Mouse (Mus musculus) hindbrain, postnatal 0 days (tissue): ENCODE results near the gene Krt33a. TPM values are rescaled to one million over a fixed set of nuclear protein-coding genes. Genes with fewer than 3 reads are reported as not detected.

ENCODE experiments used
- ATAC-seq: fragments of 200-750 bp; cut with Nextera tagmentation; 2 replicates; pipeline ENCODE4 v1.8.0; 2017; ENCODE audit warnings: mild to moderate bottlenecking, moderate TSS enrichment, moderate library complexity
- DNase-seq: peaks from one replicate; pipeline ENCODE4 v3.0.0-alpha.2; 2015; ENCODE audit warnings: low spot score
- H3K27ac ChIP-seq: fragments of 300-500 bp; sonication (generic); 2 replicates; pipeline ENCODE4 v1.5.1; 2014; ENCODE audit warnings: mild to moderate bottlenecking
- H3K27me3 ChIP-seq: fragments of 300-500 bp; sonication (generic); 2 replicates; pipeline ENCODE4 v1.6.1; 2014; ENCODE audit warnings: low read length, mixed read lengths; ENCODE audit not compliant: insufficient read depth
- H3K36me3 ChIP-seq: fragments of 300-500 bp; sonication (generic); 2 replicates; pipeline ENCODE4 v1.6.1; 2014; ENCODE audit warnings: low read length, mixed read lengths; ENCODE audit not compliant: insufficient read depth
- H3K4me1 ChIP-seq: fragments of 300-500 bp; sonication (generic); 2 replicates; pipeline ENCODE4 v1.6.1; 2014; ENCODE audit warnings: antibody characterized with exemption, low read length, mixed read lengths; ENCODE audit not compliant: insufficient read depth
- H3K4me2 ChIP-seq: fragments of 300-500 bp; sonication (generic); 2 replicates; pipeline ENCODE4 v1.6.1; 2014; ENCODE audit warnings: low read depth, mild to moderate bottlenecking, low read length, moderate library complexity, mixed read lengths
- H3K4me3 ChIP-seq: fragments of 300-500 bp; sonication (generic); 2 replicates; pipeline ENCODE4 v1.5.1; 2014; ENCODE audit warnings: low read length
- H3K9ac ChIP-seq: fragments of 300-500 bp; sonication (generic); replicated peaks from 2 replicates; pipeline ENCODE4 v1.6.1; 2014; ENCODE audit warnings: mild to moderate bottlenecking, low read length, moderate library complexity, mixed read lengths
- H3K9me3 ChIP-seq: fragments of 300-500 bp; sonication (generic); 2 replicates; pipeline ENCODE4 v1.6.1; 2016; ENCODE audit warnings: low read length, mixed read lengths
- CTCF ChIP-seq: IDR thresholded peaks from 2 replicates; pipeline ENCODE4 v1.5.1; 2016; ENCODE audit warnings: antibody characterized with exemption, control low read depth, low read depth
- WGBS: fragments of 180-500 bp; shearing (Covaris S2); extraction: QIAGEN DNeasy Blood & Tissue Kit; methylation state at CpG from one replicate; pipeline ENCODE4 v1.1.7; 2014; 5-methylcytosine and 5-hydroxymethylcytosine counted together
- polyA plus RNA-seq: library from polyadenylated mRNA; unstranded; fragments of >200 nt; fragmentation: Nextera tagmentation; extraction: Ambion mirVana; gene quantifications from 2 replicates; pipeline ENCODE4 v1.2.1, GENCODE M21; 2015
- total RNA-seq: library from RNA; depleted of rRNA; stranded (reverse); fragments of >200 nt; gene quantifications from 2 replicates; pipeline ENCODE4 v1.2.3, GENCODE M21; 2014

Krt33a gene
- total and polyA plus RNA-seq, 2 experiments from 2014 or later: not detected

- Histone ChIP-seq H3K36me3 (no peaks in the 10 kb centered on the region), H3K9me3 (0 out of 2 replicates have a peak, but pooled peaks cover 1% of the 10 kb centered on the region), H3K27ac (no peak overlapping the region), H3K27me3 (no peaks in the 10 kb centered on the region), H3K4me2 (no peak overlapping the region), H3K9ac (no peak overlapping the region), H3K4me3 (no peak overlapping the region), H3K4me1 (no peaks in the 10 kb centered on the region)
- ATAC-seq (no peak), DNase-seq (no peak)
- 57% methylated on average over 3 of the region's 3 CpGs for WGBS
- peak; percentile 46 for TF ChIP-seq CTCF
Measured at GRCm38 (mm10) chr11:100006624-100007023, 9.4 kb downstream of the Krt33a start.

GRCm38 (mm10) chr11:100005905-100006304 is 10.1 kb downstream of the Krt33a start:
- H3K9ac ChIP-seq: no peak overlapping the region
- TF ChIP-seq CTCF: no peak
- H3K9me3 ChIP-seq: 0 out of 2 replicates have a peak, but pooled peaks cover 3% of the 10 kb centered on the region
- no peaks in the 10 kb centered on the region for H3K36me3 ChIP-seq
- H3K4me3 ChIP-seq: no peak overlapping the region
- DNase-seq (no peak), ATAC-seq (no peak)
- no peak overlapping the region for H3K27ac ChIP-seq
- no peak overlapping the region for H3K4me2 ChIP-seq
- no peaks in the 10 kb centered on the region for H3K4me1 ChIP-seq
- WGBS: 89% methylated on average over 8 of the region's 8 CpGs
- no peaks in the 10 kb centered on the region for H3K27me3 ChIP-seq

- H3K9me3 ChIP-seq: 0 out of 2 replicates have a peak, but pooled peaks cover 3% of the 10 kb centered on the region
- DNase-seq: peak; percentile 62
- no peak for ATAC-seq
- WGBS: 25% methylated on average over 6 of the region's 6 CpGs
- no peak overlapping the region for H3K27ac ChIP-seq
- peak; percentile 85 for TF ChIP-seq CTCF
- H3K9ac ChIP-seq: no peak overlapping the region
- no peaks in the 10 kb centered on the region for H3K27me3 ChIP-seq
- H3K4me1 ChIP-seq: no peaks in the 10 kb centered on the region
- H3K4me2 ChIP-seq: no peak overlapping the region
- no peaks in the 10 kb centered on the region for H3K36me3 ChIP-seq
- H3K4me3 ChIP-seq: no peak overlapping the region
Measured at GRCm38 (mm10) chr11:100004846-100005245, 11.2 kb downstream of the Krt33a start.

DNA sequence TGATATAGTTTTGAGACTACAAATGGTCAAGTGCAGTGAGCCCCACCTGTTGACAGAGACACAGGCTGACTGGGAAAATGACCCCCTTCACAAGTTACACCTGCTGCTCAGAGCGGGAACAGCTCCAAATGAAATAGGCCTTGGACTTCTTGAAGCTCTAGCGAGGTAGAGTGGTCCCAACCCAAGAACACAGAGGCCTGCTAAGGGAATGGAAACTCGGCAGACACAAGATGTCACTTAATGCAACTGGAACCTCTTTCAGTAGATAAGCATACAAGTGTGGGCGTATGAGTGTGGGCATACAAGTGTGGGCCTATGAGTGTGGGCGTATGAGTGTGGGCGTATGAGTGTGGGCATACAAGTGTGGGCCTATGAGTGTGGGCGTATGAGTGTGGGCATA is 16.9 kb downstream of the Krt33a start:
- TF ChIP-seq CTCF: no peak
- Histone ChIP-seq H3K27ac (no peak overlapping the region), H3K4me1 (no peaks in the 10 kb centered on the region), H3K36me3 (no peaks in the 10 kb centered on the region), H3K4me2 (no peak overlapping the region), H3K4me3 (no peak overlapping the region), H3K27me3 (no peaks in the 10 kb centered on the region), H3K9ac (no peak overlapping the region), H3K9me3 (0 out of 2 replicates have a peak, but pooled peaks cover 3% of the 10 kb centered on the region)
- no peak for DNase-seq
- 95% methylated on average over 7 of the region's 7 CpGs for WGBS
- ATAC-seq: no peak

DNA sequence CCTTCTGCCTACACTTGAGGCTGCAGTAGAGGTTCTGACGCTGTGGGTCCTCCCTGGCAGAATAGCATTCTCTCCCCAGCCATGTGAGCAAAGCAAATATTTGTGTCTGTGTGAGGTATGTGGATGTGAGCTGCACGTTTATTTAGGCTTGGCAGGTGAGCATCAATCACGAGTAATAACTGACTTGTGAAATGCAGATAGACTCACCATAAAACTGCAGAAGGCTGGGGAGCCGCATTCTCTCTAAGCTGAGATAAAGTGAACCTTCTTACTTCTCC is 21.7 kb downstream of the Krt33a start:
- no peaks in the 10 kb centered on the region for H3K9me3 ChIP-seq
- H3K36me3 ChIP-seq: no peaks in the 10 kb centered on the region
- no peak for TF ChIP-seq CTCF
- no peak for ATAC-seq
- no peak overlapping the region for H3K27ac ChIP-seq
- no peak overlapping the region for H3K4me3 ChIP-seq
- DNase-seq: no peak
- H3K4me1 ChIP-seq: no peaks in the 10 kb centered on the region
- no peak overlapping the region for H3K9ac ChIP-seq
- 59% methylated on average over 4 of the region's 4 CpGs for WGBS
- H3K4me2 ChIP-seq: no peak overlapping the region
- no peaks in the 10 kb centered on the region for H3K27me3 ChIP-seq

GRCm38 (mm10) chr11:99993620-99994383 is 22.2 kb downstream of the Krt33a start, which contains the start of gene Krtap17-1:
Krtap17-1 (minus strand) TSS chr11:99993994.
- 26% methylated on average over 25 of the region's 26 CpGs for WGBS
- no peaks in the 10 kb centered on the region for H3K9me3 ChIP-seq
- no peaks in the 10 kb centered on the region for H3K27me3 ChIP-seq
- ATAC-seq: no peak
- no peak for TF ChIP-seq CTCF
- H3K9ac ChIP-seq: peak within 1 kb of the TSS; percentile 10; the same call in 1 of the 2 replicates
- H3K36me3 ChIP-seq: no peaks in the 10 kb centered on the region
- DNase-seq: peak; percentile 10
- 0 out of 2 replicates have a peak within 1 kb of the TSS, but pooled peaks have one; percentile 6 for H3K4me3 ChIP-seq
- no peak within 1 kb of the TSS for H3K27ac ChIP-seq
- H3K4me1 ChIP-seq: no peaks in the 10 kb centered on the region
- H3K4me2 ChIP-seq: peak within 1 kb of the TSS; percentile 42

DNA sequence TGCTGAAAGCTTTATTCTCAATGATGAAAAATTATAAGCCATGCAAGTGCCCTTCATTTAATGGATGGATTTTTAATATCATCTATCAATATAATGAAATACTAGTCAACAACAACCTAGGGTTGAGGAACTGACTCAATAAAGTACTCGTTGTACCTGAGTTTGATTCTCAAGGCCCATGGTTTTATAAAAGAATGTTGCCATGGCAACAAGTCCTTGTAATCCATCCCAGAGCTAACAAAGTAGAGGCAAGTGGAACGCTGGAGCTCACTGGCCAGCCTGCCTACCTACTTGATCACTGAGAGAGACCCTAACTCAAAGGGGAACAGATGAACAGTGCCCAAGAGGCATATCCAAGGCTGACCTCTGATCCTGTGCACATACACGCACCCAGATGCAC is 25.4 kb downstream of the Krt33a start:
- no peak for TF ChIP-seq CTCF
- Histone ChIP-seq H3K27ac (no peak overlapping the region), H3K27me3 (no peaks in the 10 kb centered on the region), H3K4me2 (no peak overlapping the region), H3K4me1 (no peaks in the 10 kb centered on the region), H3K36me3 (no peaks in the 10 kb centered on the region), H3K4me3 (no peak overlapping the region), H3K9me3 (no peaks in the 10 kb centered on the region), H3K9ac (no peak overlapping the region)
- 60% methylated on average over 3 of the region's 3 CpGs for WGBS
- ATAC-seq: no peak
- DNase-seq: peak; percentile 59
